In genomic region chr13:30986934-30987455, GRCm38 (mm10) we compare ENCODE assay signal across 10 mouse cellular contexts. TPM values are rescaled to one million over a fixed set of nuclear protein-coding genes. Genes with fewer than 3 reads are reported as not detected.
DNase-seq lines count a peak whose midpoint lies in the region; ATAC-seq lines count a peak whose summit lies in the region.
"Had no signal": no experiment of that assay in that cellular context is flagged by ENCODE, and none has a peak within 500 bp of the region (broad histone marks: within the 10 kb centered on the region; RNA-seq: fewer than 3 reads in every experiment).

No protein-coding gene starts in this region.

- no peaks in the 10 kb centered on the region; the same call in none of the 2 replicates for H3K27me3 ChIP-seq in lung, embryonic 16.5 days (ENCODE audit: control insufficient read depth, insufficient read depth, low read depth, low read length)
- no peaks in the 10 kb centered on the region for H3K27me3 ChIP-seq in intestine, embryonic 15.5 days (replicated peaks)
- H3K27me3 ChIP-seq in stomach, embryonic 16.5 days (ENCODE audit: control insufficient read depth, insufficient read depth, low read length): no peaks in the 10 kb centered on the region
- no peaks in the 10 kb centered on the region for H3K27me3 ChIP-seq in forebrain, embryonic 11.5 days (ENCODE audit: control insufficient read depth, insufficient read depth, low read length)

- H3K4me2 ChIP-seq in lung, embryonic 16.5 days (ENCODE audit: low read depth, low read length): no peak overlapping the region
- peak overlapping the region; percentile 68 for H3K4me2 ChIP-seq in intestine, embryonic 15.5 days (replicated peaks)
- H3K4me2 ChIP-seq in stomach, embryonic 16.5 days (ENCODE audit: low read depth, low read length): peak overlapping the region; percentile 79
- H3K4me2 ChIP-seq in forebrain, embryonic 11.5 days (ENCODE audit: low read depth, low read length, severe bottlenecking): no peak overlapping the region

- 63% methylated on average over 10 of the region's 10 CpGs for WGBS in lung, embryonic 16.5 days
- WGBS in intestine, embryonic 15.5 days: 60% methylated on average over 10 of the region's 10 CpGs
- 57% methylated on average over 10 of the region's 10 CpGs for WGBS in stomach, embryonic 16.5 days
- 73% methylated on average over 10 of the region's 10 CpGs for WGBS in forebrain, embryonic 11.5 days

- 0 out of 2 replicates have a peak overlapping the region, but pooled peaks have one; percentile 1 for H3K9ac ChIP-seq in lung, embryonic 16.5 days (ENCODE audit: low read length)
- no peak overlapping the region for H3K9ac ChIP-seq in intestine, embryonic 15.5 days
- peak overlapping the region; percentile 41; the same call in 1 of the 2 replicates for H3K9ac ChIP-seq in stomach, embryonic 16.5 days (ENCODE audit: low read length)
- no peak overlapping the region for H3K9ac ChIP-seq in forebrain, embryonic 11.5 days (ENCODE audit: low read length)
- H3K9ac ChIP-seq: hindbrain, embryonic 15.5 days had no signal

- no peaks in the 10 kb centered on the region for H3K9me3 ChIP-seq in lung, embryonic 16.5 days (ENCODE audit: control insufficient read depth, low read length)
- H3K9me3 ChIP-seq in intestine, embryonic 15.5 days: no peaks in the 10 kb centered on the region
- no peaks in the 10 kb centered on the region for H3K9me3 ChIP-seq in stomach, embryonic 16.5 days (replicated peaks; ENCODE audit: control insufficient read depth, low read length)
- H3K9me3 ChIP-seq in forebrain, embryonic 11.5 days (ENCODE audit: control insufficient read depth, low read length): no peaks in the 10 kb centered on the region
- H3K9me3 ChIP-seq: hindbrain, embryonic 15.5 days had no signal

- H3K4me1 ChIP-seq in lung, embryonic 16.5 days (replicated peaks; ENCODE audit: control insufficient read depth, insufficient read depth, low read length): peaks cover 13% of the 10 kb centered on the region
- H3K4me1 ChIP-seq in intestine, embryonic 15.5 days (replicated peaks): no peaks in the 10 kb centered on the region
- peaks cover 10% of the 10 kb centered on the region; the same call in 1 of the 2 replicates for H3K4me1 ChIP-seq in stomach, embryonic 16.5 days (ENCODE audit: control insufficient read depth, insufficient read depth, low read length)
- no peaks in the 10 kb centered on the region; the same call in 1 of the 2 replicates for H3K4me1 ChIP-seq in forebrain, embryonic 11.5 days (replicated peaks; ENCODE audit: control insufficient read depth, insufficient read depth, low read length)

- no peak for ATAC-seq in lung, embryonic 16.5 days (ENCODE audit: low read depth)
- no peak for ATAC-seq in intestine, embryonic 15.5 days
- ATAC-seq in stomach, embryonic 16.5 days (ENCODE audit: insufficient read depth, low FRiP score): no peak
- no peak for ATAC-seq in forebrain, embryonic 11.5 days (replicated peaks; ENCODE audit: low FRiP score)

- H3K36me3 ChIP-seq in lung, embryonic 16.5 days (ENCODE audit: control insufficient read depth, insufficient read depth, low read length): no peaks in the 10 kb centered on the region
- H3K36me3 ChIP-seq in intestine, embryonic 15.5 days: no peaks in the 10 kb centered on the region
- no peaks in the 10 kb centered on the region for H3K36me3 ChIP-seq in stomach, embryonic 16.5 days (ENCODE audit: control insufficient read depth, insufficient read depth, low read length)
- no peaks in the 10 kb centered on the region for H3K36me3 ChIP-seq in forebrain, embryonic 11.5 days (ENCODE audit: control insufficient read depth, insufficient read depth, low read length)
- H3K36me3 ChIP-seq: hindbrain, embryonic 15.5 days had no signal

- H3K27ac ChIP-seq in lung, embryonic 16.5 days (ENCODE audit: low read length): 0 out of 2 replicates have a peak overlapping the region, but pooled peaks have one; percentile 19
- peak overlapping the region; percentile 10; the same call in 1 of the 2 replicates for H3K27ac ChIP-seq in intestine, embryonic 15.5 days
- H3K27ac ChIP-seq in stomach, embryonic 16.5 days (ENCODE audit: low read length): peak overlapping the region; percentile 50
- no peak overlapping the region for H3K27ac ChIP-seq in forebrain, embryonic 11.5 days (ENCODE audit: low read depth, low read length)

- peak; percentile 15 for DNase-seq in heart, adult 8-10 months (ENCODE audit: low spot score)
- DNase-seq in heart, postnatal 4 days: no peak
- DNase-seq in lung, postnatal 25 days (ENCODE audit: low spot score): no peak
- DNase-seq in forebrain, embryonic 11.5 days (ENCODE audit: low spot score): no peak
- DNase-seq in testis, postnatal 10 days (ENCODE audit: low spot score): no peak

- H3K4me3 ChIP-seq in lung, embryonic 16.5 days (ENCODE audit: low read length): no peak overlapping the region
- H3K4me3 ChIP-seq in intestine, embryonic 15.5 days (replicated peaks): no peak overlapping the region
- H3K4me3 ChIP-seq in stomach, embryonic 16.5 days (replicated peaks; ENCODE audit: low read length): no peak overlapping the region
- no peak overlapping the region for H3K4me3 ChIP-seq in forebrain, embryonic 11.5 days (ENCODE audit: low read depth, low read length)
- H3K4me3 ChIP-seq: hindbrain, embryonic 15.5 days had no signal

RNA-seq across cellular contexts. Expression of gene Gm5447, which starts 13.0 kb away (rescaled TPM):
- total RNA-seq in heart, adult 8-10 months (2022): not detected
- total RNA-seq in heart, postnatal 4 days (2021): not detected
- 0.11 and 0.21 TPM in 2 replicates for polyA plus RNA-seq in lung, embryonic 16.5 days (2015; fragmentation: Nextera tagmentation; extraction: Ambion mirVana)
- polyA plus RNA-seq in intestine, embryonic 15.5 days (2015; fragmentation: Nextera tagmentation; extraction: Ambion mirVana): 0.13 and 0.30 TPM in 2 replicates
- 0.08 TPM in 1 of 2 replicates, not detected in the other for polyA plus RNA-seq in stomach, embryonic 16.5 days (2015; fragmentation: Nextera tagmentation; extraction: Ambion mirVana)
- not detected in 2 replicates for polyA plus RNA-seq in forebrain, embryonic 11.5 days (2014; fragmentation: Nextera tagmentation; extraction: Ambion mirVana)
- polyA plus RNA-seq: spleen, adult 2 months had no signal

RNA-seq across cellular contexts. Expression of gene Exoc2, which starts 13.1 kb away (rescaled TPM):
- 10 to 100 TPM; 13.1 to 17.2 (median 15.6) TPM for total RNA-seq in heart, adult 8-10 months (2022)
- 10 to 100 TPM; 22.9 to 23.0 TPM for total RNA-seq in heart, postnatal 4 days (2021)
- polyA plus RNA-seq in lung, embryonic 16.5 days (2015; fragmentation: Nextera tagmentation; extraction: Ambion mirVana): 34.8 and 37.1 TPM in 2 replicates
- polyA plus RNA-seq in intestine, embryonic 15.5 days (2015; fragmentation: Nextera tagmentation; extraction: Ambion mirVana): 24.6 and 27.9 TPM in 2 replicates
- 28.8 and 29.1 TPM in 2 replicates for polyA plus RNA-seq in stomach, embryonic 16.5 days (2015; fragmentation: Nextera tagmentation; extraction: Ambion mirVana)
- polyA plus RNA-seq in forebrain, embryonic 11.5 days (2014; fragmentation: Nextera tagmentation; extraction: Ambion mirVana): 37.9 and 38.9 TPM in 2 replicates

RNA-seq across cellular contexts. Expression of gene Hus1b, which starts 39.4 kb away (rescaled TPM):
- under 1 TPM in 3 of 4 experiments, not detected in 1; 0.28 to 0.55 (median 0.35) TPM for total RNA-seq in heart, adult 8-10 months (2022)
- under 1 TPM; 0.23 to 0.45 TPM for total RNA-seq in heart, postnatal 4 days (2021)
- polyA plus RNA-seq in lung, embryonic 16.5 days (2015; fragmentation: Nextera tagmentation; extraction: Ambion mirVana): not detected in 2 replicates
- not detected in 2 replicates for polyA plus RNA-seq in intestine, embryonic 15.5 days (2015; fragmentation: Nextera tagmentation; extraction: Ambion mirVana)
- not detected in 2 replicates for polyA plus RNA-seq in stomach, embryonic 16.5 days (2015; fragmentation: Nextera tagmentation; extraction: Ambion mirVana)
- not detected in 2 replicates for polyA plus RNA-seq in forebrain, embryonic 11.5 days (2014; fragmentation: Nextera tagmentation; extraction: Ambion mirVana)
- polyA plus RNA-seq: hindbrain, embryonic 15.5 days had no signal

Comparison
In these comparisons a context has a peak if more than half of its experiments do, and no peak if none do; other contexts are left out.
1. H3K4me2 ChIP-seq: peak in intestine, embryonic 15.5 days (single experiment) and stomach, embryonic 16.5 days (single experiment); none in lung, embryonic 16.5 days (single experiment) and forebrain, embryonic 11.5 days (single experiment).
2. H3K9ac ChIP-seq: peak in lung, embryonic 16.5 days (single experiment) and stomach, embryonic 16.5 days (single experiment); none in intestine, embryonic 15.5 days (single experiment) and forebrain, embryonic 11.5 days (single experiment).